Mouse (Mus musculus) stomach, embryonic 14.5 days (tissue): ENCODE measurements at regions not wholly inside any gene's neighbourhood (a gene's known extent, or its start where the extent isn't known, plus 50 kb on each side); places are given as distances from the start of the nearest gene placed in this dataset.
"Not testable (repeated sequence)": the region's sequence is repeated elsewhere in the genome, so short reads cannot be mapped to it uniquely, and the experiment has no call there.

Source experiments
- ATAC-seq: fragments of 200-750 bp; cut with Nextera tagmentation; 2 replicates; pipeline ENCODE4 v1.8.0; 2017; ENCODE audit warnings: low read depth, moderate TSS enrichment; ENCODE audit not compliant: insufficient number of reproducible peaks, insufficient read depth, low FRiP score
- H3K27ac ChIP-seq: fragments of 300-500 bp; sonication (generic); 2 replicates; pipeline ENCODE4 v1.5.1; 2014; ENCODE audit warnings: mild to moderate bottlenecking, low read length, moderate library complexity, mixed read lengths
- H3K27me3 ChIP-seq: fragments of 300-500 bp; sonication (generic); 2 replicates; pipeline ENCODE4 v1.6.1; 2014; ENCODE audit warnings: low read length, control low read depth, mixed read lengths; ENCODE audit not compliant: control insufficient read depth, insufficient read depth
- H3K36me3 ChIP-seq: fragments of 300-500 bp; sonication (generic); 2 replicates; pipeline ENCODE4 v1.6.1; 2014; ENCODE audit warnings: mild to moderate bottlenecking, control low read depth, low read length, moderate library complexity, mixed read lengths; ENCODE audit not compliant: control insufficient read depth, insufficient read depth
- H3K4me1 ChIP-seq: fragments of 300-500 bp; sonication (generic); 2 replicates; pipeline ENCODE4 v1.6.1; 2014; ENCODE audit warnings: low read length, control low read depth, mixed read lengths; ENCODE audit not compliant: control insufficient read depth, insufficient read depth
- H3K4me2 ChIP-seq: fragments of 300-500 bp; sonication (generic); replicated peaks from 2 replicates; pipeline ENCODE4 v1.6.1; 2014; ENCODE audit warnings: low read depth, low read length, control low read depth
- H3K4me3 ChIP-seq: fragments of 300-500 bp; sonication (generic); 2 replicates; pipeline ENCODE4 v1.5.1; 2014; ENCODE audit warnings: low read depth, low read length, control low read depth
- H3K9ac ChIP-seq: fragments of 300-500 bp; sonication (generic); replicated peaks from 2 replicates; pipeline ENCODE4 v1.6.1; 2014; ENCODE audit warnings: low read depth, mild to moderate bottlenecking, control low read depth, low read length, moderate library complexity, mixed read lengths
- H3K9me3 ChIP-seq: fragments of 300-500 bp; sonication (generic); 2 replicates; pipeline ENCODE4 v1.6.1; 2016; ENCODE audit warnings: low read depth, low read length, control low read depth; ENCODE audit not compliant: control insufficient read depth
- WGBS: fragments of 180-500 bp; shearing (Covaris S2); extraction: QIAGEN DNeasy Blood & Tissue Kit; methylation state at CpG from one replicate; pipeline ENCODE4 v1.1.7; 2014; 5-methylcytosine and 5-hydroxymethylcytosine counted together

DNA sequence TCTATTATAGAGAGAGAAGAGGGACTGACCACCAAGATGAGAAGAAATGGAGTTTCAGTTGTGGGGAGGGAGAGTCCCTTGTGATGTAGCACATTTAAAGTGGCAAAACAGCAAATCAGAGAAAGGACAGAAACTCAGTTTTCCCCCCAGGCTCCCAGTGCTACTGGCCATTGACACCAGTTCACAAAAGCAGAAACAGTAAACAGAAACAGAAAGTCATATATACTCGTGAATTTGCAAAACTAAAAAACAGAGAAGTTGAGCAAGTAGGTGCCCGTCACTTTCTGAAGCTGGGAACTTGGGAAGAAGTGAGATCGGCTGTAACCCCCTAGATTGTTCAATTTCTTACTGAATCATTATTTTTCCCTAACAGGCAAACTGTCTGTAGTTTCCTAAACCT is 86.3 kb upstream of the Gm12728 start:
- H3K9me3 ChIP-seq, result no peaks in the 10 kb centered on the region
- H3K9ac ChIP-seq, result no peak overlapping the region
- H3K4me3 ChIP-seq, result no peak overlapping the region
- no peak overlapping the region for H3K27ac ChIP-seq
- 83% methylated on average over 3 of the region's 3 CpGs for WGBS
- H3K4me1 ChIP-seq, result no peaks in the 10 kb centered on the region
- H3K36me3 ChIP-seq, result no peaks in the 10 kb centered on the region
- no peak overlapping the region for H3K4me2 ChIP-seq
- ATAC-seq, result no peak
- H3K27me3 ChIP-seq, result no peaks in the 10 kb centered on the region

DNA sequence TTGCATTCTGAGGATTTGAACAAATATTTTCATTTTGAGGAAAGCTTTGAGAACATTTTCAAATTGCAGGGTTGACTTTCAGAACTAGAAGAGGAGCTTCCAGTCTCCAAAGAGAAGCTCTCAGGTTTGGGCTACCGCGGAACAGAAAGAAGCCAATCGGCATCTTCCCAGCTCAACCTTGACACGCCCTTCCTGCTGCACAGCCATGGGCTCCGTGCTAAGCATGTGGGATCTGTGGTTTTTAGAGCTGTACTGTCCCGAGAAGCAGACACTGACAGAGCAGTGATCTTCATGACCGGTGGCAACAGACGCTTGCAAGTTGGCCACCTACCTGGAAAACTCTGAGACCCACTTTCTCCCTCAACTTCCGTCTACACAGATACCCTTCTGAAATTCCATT is 85.4 kb upstream of the Gm12728 start:
- no peak overlapping the region for H3K4me3 ChIP-seq
- H3K27me3 ChIP-seq, result no peaks in the 10 kb centered on the region
- no peak for ATAC-seq
- no peaks in the 10 kb centered on the region for H3K9me3 ChIP-seq
- H3K9ac ChIP-seq, result no peak overlapping the region
- no peaks in the 10 kb centered on the region for H3K4me1 ChIP-seq
- H3K36me3 ChIP-seq, result no peaks in the 10 kb centered on the region
- H3K27ac ChIP-seq, result no peak overlapping the region
- 85% methylated on average over 9 of the region's 9 CpGs for WGBS
- no peak overlapping the region for H3K4me2 ChIP-seq

DNA sequence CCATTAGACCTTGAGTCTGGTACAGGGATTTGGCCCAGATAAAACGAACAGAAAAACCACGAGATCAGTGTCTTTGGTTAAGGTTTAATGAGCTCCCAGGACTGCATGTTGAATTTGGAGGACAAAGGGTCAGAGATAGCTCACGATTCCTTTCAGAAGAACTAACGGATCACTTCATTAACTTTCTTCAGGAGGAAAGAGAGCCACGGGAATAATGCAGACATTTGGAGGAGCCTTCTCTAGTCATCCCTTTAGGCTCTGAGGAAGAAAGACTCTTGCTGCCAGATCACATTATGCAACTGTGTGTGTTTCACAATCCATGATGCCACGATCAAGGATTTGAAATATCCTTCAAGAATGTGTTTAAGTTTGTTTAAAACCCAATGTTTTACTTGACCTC is 83.7 kb upstream of the Gm12728 start:
- Histone ChIP-seq H3K4me2 (no peak overlapping the region), H3K4me1 (no peaks in the 10 kb centered on the region), H3K4me3 (no peak overlapping the region), H3K36me3 (no peaks in the 10 kb centered on the region), H3K9me3 (no peaks in the 10 kb centered on the region), H3K9ac (no peak overlapping the region), H3K27ac (no peak overlapping the region), H3K27me3 (no peaks in the 10 kb centered on the region)
- no peak for ATAC-seq
- WGBS, result 48% methylated on average over 6 of the region's 6 CpGs

DNA sequence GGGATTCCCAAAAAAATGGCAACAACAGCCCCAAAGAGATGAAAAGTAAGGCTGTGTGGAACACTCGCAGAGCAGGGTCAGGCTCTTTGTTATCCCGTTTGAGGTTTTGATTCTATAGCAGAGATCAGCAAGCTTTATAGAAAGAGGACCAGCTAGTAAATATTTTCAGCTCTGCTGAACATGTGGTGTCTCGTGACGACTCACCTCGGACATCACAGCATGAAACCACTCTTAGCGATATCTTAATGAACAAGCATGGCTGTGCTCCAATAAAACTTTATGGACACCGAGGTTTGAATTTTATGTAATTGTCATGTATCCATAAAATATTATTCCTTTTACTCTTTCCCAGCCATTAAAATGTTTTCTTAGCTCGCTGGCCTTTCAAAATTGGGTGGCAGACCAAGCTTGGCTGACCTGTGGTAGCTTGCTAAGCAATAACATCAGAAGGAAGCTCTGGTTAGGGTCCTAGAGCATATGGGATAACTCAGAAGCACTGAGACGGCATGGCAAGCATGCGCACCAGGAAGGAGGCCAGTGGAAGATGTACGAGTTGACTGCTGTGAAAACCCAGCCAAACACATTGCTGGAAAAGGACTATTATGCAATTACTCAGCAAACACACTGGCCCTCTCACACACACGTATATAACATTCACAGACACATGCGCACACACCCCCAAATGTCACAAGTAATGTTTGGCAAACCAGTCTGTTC is 81.4 kb upstream of the Gm12728 start:
- Histone ChIP-seq H3K4me2 (no peak overlapping the region), H3K4me1 (no peaks in the 10 kb centered on the region), H3K4me3 (no peak overlapping the region), H3K9ac (no peak overlapping the region), H3K36me3 (no peaks in the 10 kb centered on the region), H3K9me3 (no peaks in the 10 kb centered on the region), H3K27me3 (no peaks in the 10 kb centered on the region), H3K27ac (no peak overlapping the region)
- no peak for ATAC-seq
- WGBS, result 64% methylated on average over 13 of the region's 13 CpGs

DNA sequence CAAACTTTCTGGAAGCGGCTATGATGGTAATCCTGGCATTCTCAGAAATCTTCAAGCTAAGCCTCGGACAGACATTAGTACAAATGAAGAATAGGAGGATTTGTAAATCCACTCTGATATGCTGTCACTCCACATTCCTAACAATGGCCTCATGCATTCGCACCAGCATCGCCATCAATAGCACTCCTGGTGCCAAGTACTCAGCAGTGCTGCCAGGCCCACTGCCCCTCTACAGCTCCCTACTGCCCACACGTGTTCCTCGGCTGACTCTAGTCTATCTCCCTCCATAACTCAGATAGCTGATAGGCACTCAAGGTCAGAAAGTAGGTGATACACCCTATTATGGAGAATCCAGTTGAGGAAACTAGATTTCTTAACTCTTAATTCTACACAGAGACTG is 75.7 kb upstream of the Gm12728 start:
- WGBS, result 88% methylated on average over 6 of the region's 6 CpGs
- Histone ChIP-seq H3K27ac (no peak overlapping the region), H3K9me3 (no peaks in the 10 kb centered on the region), H3K27me3 (no peaks in the 10 kb centered on the region), H3K4me3 (no peak overlapping the region), H3K9ac (no peak overlapping the region), H3K36me3 (no peaks in the 10 kb centered on the region), H3K4me2 (no peak overlapping the region), H3K4me1 (no peaks in the 10 kb centered on the region)
- no peak for ATAC-seq

DNA sequence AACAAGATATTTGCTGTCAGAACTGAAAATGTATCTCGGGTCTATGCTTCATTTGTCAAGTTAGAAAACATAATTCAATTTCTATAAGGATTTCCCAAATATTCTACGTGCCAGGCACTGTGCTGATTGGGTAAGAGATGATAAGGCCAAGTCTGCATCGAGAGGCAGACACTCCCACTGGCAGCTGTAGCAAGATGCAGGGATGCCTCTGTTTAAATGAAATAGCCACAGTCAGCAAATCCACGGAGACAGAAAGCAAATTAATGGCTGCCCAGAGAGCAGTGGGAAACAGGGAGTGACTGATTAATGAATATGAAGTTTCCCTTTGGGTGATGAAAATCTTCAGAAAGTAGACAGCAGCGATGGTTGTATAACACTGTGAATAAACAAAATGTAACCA is 71.6 kb upstream of the Gm12728 start:
- 44% methylated on average over 5 of the region's 5 CpGs for WGBS
- no peak overlapping the region for H3K27ac ChIP-seq
- H3K9ac ChIP-seq, result no peak overlapping the region
- H3K4me3 ChIP-seq, result no peak overlapping the region
- H3K4me2 ChIP-seq, result no peak overlapping the region
- H3K9me3 ChIP-seq, result no peaks in the 10 kb centered on the region
- ATAC-seq, result no peak
- H3K36me3 ChIP-seq, result no peaks in the 10 kb centered on the region
- no peaks in the 10 kb centered on the region for H3K27me3 ChIP-seq
- H3K4me1 ChIP-seq, result no peaks in the 10 kb centered on the region

DNA sequence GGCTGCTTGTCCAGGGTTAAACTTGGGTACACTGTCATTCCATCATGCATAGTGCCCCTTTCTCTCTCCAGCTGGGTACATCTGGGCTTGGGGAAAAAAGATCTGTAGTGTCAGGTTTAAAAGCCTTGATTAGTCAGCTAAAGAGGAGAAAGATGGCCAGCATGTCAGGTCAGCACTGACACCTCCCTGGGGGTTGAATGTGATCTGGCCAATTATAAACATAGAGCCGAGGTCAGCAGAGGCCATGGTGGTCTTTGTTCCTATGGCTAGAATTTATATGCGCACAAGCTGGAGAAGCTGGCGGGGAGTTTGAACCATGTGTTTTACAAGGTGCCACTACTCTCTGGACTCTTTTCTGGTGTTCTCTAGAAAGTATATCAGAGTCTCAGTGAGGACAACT is 61.0 kb upstream of the Gm12728 start:
- Histone ChIP-seq H3K9ac (no peak overlapping the region), H3K4me2 (no peak overlapping the region), H3K27ac (no peak overlapping the region), H3K27me3 (no peaks in the 10 kb centered on the region), H3K36me3 (no peaks in the 10 kb centered on the region), H3K4me3 (no peak overlapping the region), H3K4me1 (no peaks in the 10 kb centered on the region), H3K9me3 (no peaks in the 10 kb centered on the region)
- ATAC-seq, result no peak
- WGBS, result 61% methylated on average over 3 of the region's 3 CpGs

DNA sequence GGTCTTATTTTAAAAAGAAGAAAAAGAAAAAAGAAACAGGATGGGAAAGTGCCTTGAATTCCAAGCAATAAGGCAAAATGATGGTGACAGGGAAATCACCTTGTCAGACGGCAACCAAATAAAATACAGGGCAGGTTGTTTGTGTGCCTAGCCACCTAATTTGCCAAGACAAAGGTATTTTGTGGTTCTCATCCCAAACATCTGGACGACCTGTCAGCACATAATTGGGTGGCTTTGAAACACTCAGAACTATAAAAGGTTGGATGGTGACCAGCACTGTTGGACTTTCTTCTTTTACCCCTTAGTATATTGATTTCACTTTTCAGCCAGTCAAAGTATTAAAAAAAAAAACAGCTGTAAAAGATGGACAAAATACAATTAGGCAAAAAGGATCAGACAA is 58.8 kb upstream of the Gm12728 start:
- no peaks in the 10 kb centered on the region for H3K27me3 ChIP-seq
- H3K4me3 ChIP-seq, result no peak overlapping the region
- no peak for ATAC-seq
- H3K27ac ChIP-seq, result no peak overlapping the region
- no peak overlapping the region for H3K4me2 ChIP-seq
- no peaks in the 10 kb centered on the region for H3K36me3 ChIP-seq
- H3K9ac ChIP-seq, result no peak overlapping the region
- H3K9me3 ChIP-seq, result no peaks in the 10 kb centered on the region
- 78% methylated on average over 2 of the region's 2 CpGs for WGBS
- H3K4me1 ChIP-seq, result no peaks in the 10 kb centered on the region

DNA sequence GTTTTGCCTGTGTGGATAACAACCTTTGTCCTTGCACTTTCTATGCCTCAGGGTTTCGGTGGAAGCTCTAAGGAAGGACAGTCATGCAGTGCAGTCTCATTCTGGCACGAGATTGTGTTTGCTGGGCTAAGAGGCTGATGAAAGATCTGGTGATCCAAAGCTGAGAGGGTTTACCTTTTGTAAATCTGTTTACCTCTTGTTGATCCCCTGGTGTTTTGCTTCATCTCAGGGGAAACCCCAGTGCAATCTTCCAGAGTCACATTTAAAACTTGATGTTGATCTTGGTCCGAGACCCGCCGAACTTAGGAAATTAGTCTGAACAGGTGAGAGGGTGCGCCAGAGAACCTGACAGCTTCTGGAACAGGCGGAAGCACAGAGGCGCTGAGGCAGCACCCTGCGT is 54.6 kb upstream of the Gm12728 start:
- H3K9ac ChIP-seq, H3K4me2 ChIP-seq, H3K36me3 ChIP-seq, H3K4me3 ChIP-seq, ATAC-seq, H3K27me3 ChIP-seq, H3K9me3 ChIP-seq, H3K4me1 ChIP-seq, H3K27ac ChIP-seq: not testable (repeated sequence)
- WGBS, result 88% methylated on average over 6 of the region's 9 CpGs
